Mouse (Mus musculus): ENCODE measurements around the gene Tmem129.

Tmem129 gene

GRCm38 (mm10) chr5:33687142-33687541 is 28.9 kb upstream of the Tmem129 start:
- DNase-seq (ENCODE audit: low spot score), result no peak

- no peak for DNase-seq (ENCODE audit: low spot score)
Observed at GRCm38 (mm10) chr5:33684932-33685331, 26.7 kb upstream of the Tmem129 start.

GRCm38 (mm10) chr5:33683897-33684652 is 25.9 kb upstream of the Tmem129 start:
- peak; percentile 71 for DNase-seq (ENCODE audit: low spot score)

- no peak for DNase-seq (ENCODE audit: low spot score)
Observed at GRCm38 (mm10) chr5:33682963-33683362, 24.7 kb upstream of the Tmem129 start.

GRCm38 (mm10) chr5:33681611-33682388 is 23.6 kb upstream of the Tmem129 start:
- DNase-seq (ENCODE audit: low spot score), result no peak

- no peak for DNase-seq (ENCODE audit: low spot score)
Observed at GRCm38 (mm10) chr5:33681044-33681443, 22.8 kb upstream of the Tmem129 start.

- DNase-seq (ENCODE audit: low spot score), result no peak
Observed at GRCm38 (mm10) chr5:33678244-33678643, 20.0 kb upstream of the Tmem129 start.

- DNase-seq (ENCODE audit: low spot score), result peak; percentile 82
Observed at GRCm38 (mm10) chr5:33675964-33676363, 17.7 kb upstream of the Tmem129 start.

- peak; percentile 76 for DNase-seq (ENCODE audit: low spot score)
Observed at GRCm38 (mm10) chr5:33674439-33674838, 16.2 kb upstream of the Tmem129 start.

GRCm38 (mm10) chr5:33671659-33672058 is 13.4 kb upstream of the Tmem129 start:
- DNase-seq (ENCODE audit: low spot score), result no peak

GRCm38 (mm10) chr5:33668223-33668622 is 10.0 kb upstream of the Tmem129 start:
- no peak for DNase-seq (ENCODE audit: low spot score)

GRCm38 (mm10) chr5:33658664-33659050 is 441 bp upstream of the Tmem129 start:
- no peak for DNase-seq (ENCODE audit: low spot score)

- DNase-seq (ENCODE audit: low spot score), result no peak
Observed at GRCm38 (mm10) chr5:33657251-33657786, 897 bp downstream of the Tmem129 start.

- DNase-seq (ENCODE audit: low spot score), result no peak
Observed at GRCm38 (mm10) chr5:33656739-33657138, 1.5 kb downstream of the Tmem129 start.

- peak; percentile 9 for DNase-seq (ENCODE audit: low spot score)
Observed at GRCm38 (mm10) chr5:33655251-33655840, 2.9 kb downstream of the Tmem129 start.

- peak; percentile 6 for DNase-seq (ENCODE audit: low spot score)
Observed at GRCm38 (mm10) chr5:33654424-33654823, 3.8 kb downstream of the Tmem129 start.

GRCm38 (mm10) chr5:33652783-33653173 is 5.4 kb downstream of the Tmem129 start:
- no peak for DNase-seq (ENCODE audit: low spot score)

- DNase-seq (ENCODE audit: low spot score), result peak; percentile 96
Observed at GRCm38 (mm10) chr5:33651921-33652782, 6.1 kb downstream of the Tmem129 start, which contains the start of gene Slbp. TSS of gene Slbp (minus strand) at chr5:33652574.

GRCm38 (mm10) chr5:33651541-33651920 is 6.7 kb downstream of the Tmem129 start:
- DNase-seq (ENCODE audit: low spot score), result no peak

- DNase-seq (ENCODE audit: low spot score), result no peak
Observed at GRCm38 (mm10) chr5:33651017-33651416, 7.2 kb downstream of the Tmem129 start.

GRCm38 (mm10) chr5:33640652-33641051 is 17.6 kb downstream of the Tmem129 start:
- peak; percentile 55 for DNase-seq (ENCODE audit: low spot score)

GRCm38 (mm10) chr5:33638826-33639225 is 19.4 kb downstream of the Tmem129 start:
- no peak for DNase-seq (ENCODE audit: low spot score)
